Mouse (Mus musculus) liver, embryonic 16.5 days (tissue): ENCODE results near the gene Galntl5. TPM values are rescaled to one million over a fixed set of nuclear protein-coding genes. Genes with fewer than 3 reads are reported as not detected.
A peak's percentile ranks its signal among the peaks of the same experiment; 100 is the strongest.

Experiments used
- ATAC-seq: fragments of 200-750 bp; cut with Nextera tagmentation; 2 replicates; pipeline ENCODE4 v1.8.0; 2017; ENCODE audit warnings: low read depth, mild to moderate bottlenecking, moderate number of reproducible peaks, moderate library complexity
- H3K27ac ChIP-seq: fragments of 300-500 bp; sonication (generic); 2 replicates; pipeline ENCODE4 v1.5.1; 2014; ENCODE audit warnings: mild to moderate bottlenecking, low read length
- H3K27me3 ChIP-seq: fragments of 300-500 bp; sonication (generic); 2 replicates; pipeline ENCODE4 v1.6.1; 2014; ENCODE audit warnings: low read depth, low read length, mixed read lengths; ENCODE audit not compliant: control insufficient read depth, insufficient read depth
- H3K36me3 ChIP-seq: fragments of 300-500 bp; sonication (generic); 2 replicates; pipeline ENCODE4 v1.6.1; 2014; ENCODE audit warnings: mild to moderate bottlenecking; ENCODE audit not compliant: control insufficient read depth, insufficient read depth
- H3K4me1 ChIP-seq: fragments of 300-500 bp; sonication (generic); 2 replicates; pipeline ENCODE4 v1.6.1; 2014; ENCODE audit warnings: low read depth, low read length, mixed read lengths; ENCODE audit not compliant: control insufficient read depth
- H3K4me2 ChIP-seq: fragments of 300-500 bp; sonication (generic); 2 replicates; pipeline ENCODE4 v1.6.1; 2014; ENCODE audit warnings: low read depth, low read length, mixed read lengths
- H3K4me3 ChIP-seq: fragments of 300-500 bp; sonication (generic); 2 replicates; pipeline ENCODE4 v1.5.1; 2014; ENCODE audit warnings: low read depth, mild to moderate bottlenecking, low read length
- H3K9ac ChIP-seq: fragments of 300-500 bp; sonication (generic); 2 replicates; pipeline ENCODE4 v1.6.1; 2014; ENCODE audit warnings: low read depth, low read length
- H3K9me3 ChIP-seq: fragments of 300-500 bp; sonication (generic); replicated peaks from 2 replicates; pipeline ENCODE4 v1.6.1; 2016; ENCODE audit warnings: low read length; ENCODE audit not compliant: control insufficient read depth
- WGBS: fragments of 180-500 bp; shearing (Covaris S2); extraction: QIAGEN DNeasy Blood & Tissue Kit; methylation state at CpG from one replicate; pipeline ENCODE4 v1.1.7; 2014; ENCODE audit not compliant: insufficient replicate concordance; 5-methylcytosine and 5-hydroxymethylcytosine counted together
- polyA plus RNA-seq: library from polyadenylated mRNA; unstranded; fragments of >200 nt; fragmentation: Nextera tagmentation; extraction: Ambion mirVana; gene quantifications from 2 replicates; pipeline ENCODE4 v1.2.1, GENCODE M21; 2015

Gene Galntl5
- polyA plus RNA-seq = not detected in 2 replicates

- no peak within 1 kb of the TSS for H3K4me3 ChIP-seq
- no peaks in the 10 kb centered on the region for H3K27me3 ChIP-seq
- no peak within 1 kb of the TSS for H3K27ac ChIP-seq
- no peak within 1 kb of the TSS for H3K4me2 ChIP-seq
- no peaks in the 10 kb centered on the region for H3K4me1 ChIP-seq
- H3K36me3 ChIP-seq = no peaks in the 10 kb centered on the region
- ATAC-seq = no peak
- no peak within 1 kb of the TSS for H3K9ac ChIP-seq
- no peaks in the 10 kb centered on the region for H3K9me3 ChIP-seq
- 87% methylated on average over 1 of the region's 1 CpGs for WGBS
These were observed at the start of gene Galntl5 for GRCm38 (mm10) chr5:25181004-25181531. TSS of gene Galntl5 (plus strand) at chr5:25181460.

GRCm38 (mm10) chr5:25146705-25147104 lies 34.6 kb upstream of the Galntl5 start:
- no peak overlapping the region for H3K27ac ChIP-seq
- H3K4me3 ChIP-seq = no peak overlapping the region
- H3K36me3 ChIP-seq = no peaks in the 10 kb centered on the region
- no peak for ATAC-seq
- H3K9me3 ChIP-seq = no peaks in the 10 kb centered on the region
- no peaks in the 10 kb centered on the region for H3K27me3 ChIP-seq
- WGBS = 56% methylated on average over 7 of the region's 7 CpGs
- no peak overlapping the region for H3K9ac ChIP-seq
- H3K4me2 ChIP-seq = no peak overlapping the region
- no peaks in the 10 kb centered on the region for H3K4me1 ChIP-seq

GRCm38 (mm10) chr5:25149331-25149965 lies 31.8 kb upstream of the Galntl5 start:
- ATAC-seq = no peak
- Histone ChIP-seq H3K4me1 (no peaks in the 10 kb centered on the region), H3K27me3 (no peaks in the 10 kb centered on the region), H3K27ac (no peak overlapping the region), H3K4me2 (no peak overlapping the region), H3K9ac (no peak overlapping the region), H3K4me3 (no peak overlapping the region), H3K9me3 (no peaks in the 10 kb centered on the region), H3K36me3 (no peaks in the 10 kb centered on the region)
- 62% methylated on average over 2 of the region's 2 CpGs for WGBS

- Histone ChIP-seq H3K4me1 (no peaks in the 10 kb centered on the region), H3K27ac (no peak overlapping the region), H3K9ac (no peak overlapping the region), H3K27me3 (no peaks in the 10 kb centered on the region), H3K4me2 (no peak overlapping the region), H3K4me3 (no peak overlapping the region), H3K36me3 (no peaks in the 10 kb centered on the region), H3K9me3 (no peaks in the 10 kb centered on the region)
- peak; percentile 50 for ATAC-seq
- 50% methylated on average over 2 of the region's 2 CpGs for whole genome bisulfite sequencing
These were observed 27.8 kb upstream of the Galntl5 start for GRCm38 (mm10) chr5:25153491-25153890.

- no peak overlapping the region for H3K4me2 ChIP-seq
- 54% methylated on average over 3 of the region's 3 CpGs for WGBS
- no peaks in the 10 kb centered on the region for H3K36me3 ChIP-seq
- no peaks in the 10 kb centered on the region for H3K27me3 ChIP-seq
- no peaks in the 10 kb centered on the region for H3K4me1 ChIP-seq
- no peaks in the 10 kb centered on the region for H3K9me3 ChIP-seq
- no peak overlapping the region for H3K9ac ChIP-seq
- 0 out of 2 replicates have a peak, but pooled peaks have one; percentile 43 for ATAC-seq
- H3K4me3 ChIP-seq = no peak overlapping the region
- no peak overlapping the region for H3K27ac ChIP-seq
These were observed 27.3 kb upstream of the Galntl5 start for GRCm38 (mm10) chr5:25153996-25154395.

- no peak for ATAC-seq
- Histone ChIP-seq H3K36me3 (no peaks in the 10 kb centered on the region), H3K4me3 (no peak overlapping the region), H3K27me3 (no peaks in the 10 kb centered on the region), H3K9ac (no peak overlapping the region), H3K4me2 (no peak overlapping the region), H3K27ac (no peak overlapping the region), H3K4me1 (no peaks in the 10 kb centered on the region), H3K9me3 (no peaks in the 10 kb centered on the region)
- WGBS = 69% methylated on average over 4 of the region's 4 CpGs
These were observed 26.4 kb upstream of the Galntl5 start for GRCm38 (mm10) chr5:25154823-25155222.

GRCm38 (mm10) chr5:25155351-25155750 lies 25.9 kb upstream of the Galntl5 start:
- ATAC-seq = no peak
- WGBS = 49% methylated on average over 3 of the region's 3 CpGs
- no peaks in the 10 kb centered on the region for H3K9me3 ChIP-seq
- no peaks in the 10 kb centered on the region for H3K4me1 ChIP-seq
- H3K9ac ChIP-seq = no peak overlapping the region
- H3K36me3 ChIP-seq = no peaks in the 10 kb centered on the region
- no peaks in the 10 kb centered on the region for H3K27me3 ChIP-seq
- H3K4me3 ChIP-seq = no peak overlapping the region
- no peak overlapping the region for H3K4me2 ChIP-seq
- H3K27ac ChIP-seq = no peak overlapping the region

- no peak overlapping the region for H3K4me2 ChIP-seq
- H3K36me3 ChIP-seq = no peaks in the 10 kb centered on the region
- no peaks in the 10 kb centered on the region for H3K4me1 ChIP-seq
- H3K27ac ChIP-seq = no peak overlapping the region
- WGBS = 30% methylated on average over 4 of the region's 4 CpGs
- H3K9me3 ChIP-seq = no peaks in the 10 kb centered on the region
- H3K9ac ChIP-seq = no peak overlapping the region
- ATAC-seq = no peak
- no peak overlapping the region for H3K4me3 ChIP-seq
- no peaks in the 10 kb centered on the region for H3K27me3 ChIP-seq
These were observed 24.1 kb upstream of the Galntl5 start for GRCm38 (mm10) chr5:25157136-25157535.

GRCm38 (mm10) chr5:25160515-25160914 lies 20.7 kb upstream of the Galntl5 start:
- no peak overlapping the region for H3K4me3 ChIP-seq
- no peaks in the 10 kb centered on the region for H3K36me3 ChIP-seq
- 70% methylated on average over 11 of the region's 11 CpGs for WGBS
- no peak overlapping the region for H3K27ac ChIP-seq
- no peak for ATAC-seq
- H3K4me1 ChIP-seq = no peaks in the 10 kb centered on the region
- no peaks in the 10 kb centered on the region for H3K9me3 ChIP-seq
- no peak overlapping the region for H3K4me2 ChIP-seq
- no peaks in the 10 kb centered on the region for H3K27me3 ChIP-seq
- H3K9ac ChIP-seq = no peak overlapping the region
